Mouse (Mus musculus) embryo, embryonic 11.5 days (tissue): ENCODE data around the gene Sept14.
"Not testable (repeated sequence)": the region's sequence is repeated elsewhere in the genome, so short reads cannot be mapped to it uniquely, and the experiment has no call there.

Source experiments
- DNase-seq: peaks from one replicate; pipeline ENCODE4 v3.0.0-alpha.2; 2012; ENCODE audit warnings: low read depth, low spot score

Gene Sept14

DNA sequence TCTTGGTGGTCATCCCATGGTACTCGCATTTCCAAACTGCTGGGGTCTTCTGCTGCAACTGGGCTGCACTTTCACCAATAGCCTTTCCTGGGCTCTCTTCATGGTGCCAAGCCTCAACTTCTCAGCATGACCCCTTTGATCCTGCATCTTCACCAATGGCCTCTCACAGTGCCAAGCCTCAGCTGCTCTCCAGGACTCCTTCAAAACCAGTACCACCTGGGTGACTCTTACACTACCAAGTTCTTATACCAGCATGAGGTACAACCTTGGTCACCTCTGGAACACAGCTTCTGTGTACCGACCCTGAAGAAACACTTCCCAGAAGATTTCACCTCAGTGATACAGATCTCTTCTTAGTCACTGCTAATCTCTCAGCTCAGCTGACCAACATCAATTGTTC is at the start of gene Sept14:
Gene Sept14, minus strand, starts transcription at position 101 of the 400 bp plus-strand sequence.
- DNase-seq, result no peak

DNA sequence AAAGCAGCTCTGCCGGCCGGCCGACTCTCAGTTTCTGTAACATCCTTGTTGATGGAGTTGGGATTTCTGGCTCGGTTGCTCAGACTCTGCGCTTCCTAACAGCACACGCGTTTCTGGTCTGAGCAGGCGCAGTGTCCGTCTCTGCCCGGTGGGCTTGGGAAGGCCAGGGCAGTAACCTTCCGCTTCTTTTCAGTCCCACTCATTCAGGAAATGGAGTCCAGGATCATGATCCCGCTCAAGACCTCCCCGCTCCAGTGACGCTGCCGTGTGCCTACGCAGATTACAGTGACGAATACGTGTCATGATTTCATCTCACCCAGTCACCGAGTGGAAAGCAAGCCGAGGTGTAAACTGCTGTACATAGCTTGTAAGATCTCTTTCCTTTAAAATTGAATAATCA is 48.6 kb upstream of the Sept14 start:
- DNase-seq, result no peak

DNA sequence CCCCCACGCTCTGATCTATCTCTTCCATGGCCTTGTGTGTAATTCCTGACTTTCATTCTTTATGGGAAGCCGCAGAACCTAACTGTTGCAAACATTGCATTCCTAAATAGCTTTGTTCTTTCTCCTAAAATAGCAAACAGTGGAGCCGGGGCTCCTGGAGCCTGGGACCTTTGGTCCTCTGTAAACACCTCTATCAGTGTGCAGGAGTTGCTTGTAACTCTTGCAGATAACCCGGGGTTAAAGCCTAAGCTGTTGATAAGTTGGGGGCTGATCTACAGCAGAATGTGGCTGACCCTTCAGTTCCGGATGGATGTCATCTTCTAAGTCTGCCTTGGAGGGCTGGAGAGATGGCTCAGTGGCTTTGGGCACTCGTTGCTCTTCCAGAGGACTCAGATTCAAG is 35.7 kb upstream of the Sept14 start:
- DNase-seq, result no peak

DNA sequence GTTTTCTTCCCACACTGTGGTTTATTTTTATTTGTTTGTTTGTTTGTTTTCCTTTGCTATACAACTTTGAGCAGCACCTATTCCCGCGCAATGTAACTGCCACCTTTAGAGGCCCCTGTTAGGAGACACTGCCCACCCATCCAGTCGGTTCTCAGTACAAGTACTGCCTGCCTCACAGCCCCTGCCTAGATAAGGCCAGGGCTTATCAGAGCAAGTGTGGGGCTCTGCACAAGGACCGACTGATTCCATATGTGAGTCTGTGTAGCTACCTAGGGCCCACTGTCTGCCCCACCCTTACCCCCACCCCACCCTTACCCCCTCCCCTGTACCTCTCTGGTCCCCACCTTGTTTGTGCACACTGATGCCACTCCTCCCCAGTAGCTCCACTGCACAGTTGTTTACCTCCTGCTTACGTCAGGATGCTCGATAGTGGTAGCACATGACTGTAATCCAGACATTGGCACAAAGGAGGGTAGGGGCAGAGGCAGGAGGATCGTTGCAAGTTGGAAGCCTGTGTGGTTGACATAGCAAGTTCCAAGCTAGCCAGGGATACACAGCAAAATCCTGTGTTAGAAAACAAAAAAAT is 34.7 kb upstream of the Sept14 start:
- DNase-seq, result no peak

DNA sequence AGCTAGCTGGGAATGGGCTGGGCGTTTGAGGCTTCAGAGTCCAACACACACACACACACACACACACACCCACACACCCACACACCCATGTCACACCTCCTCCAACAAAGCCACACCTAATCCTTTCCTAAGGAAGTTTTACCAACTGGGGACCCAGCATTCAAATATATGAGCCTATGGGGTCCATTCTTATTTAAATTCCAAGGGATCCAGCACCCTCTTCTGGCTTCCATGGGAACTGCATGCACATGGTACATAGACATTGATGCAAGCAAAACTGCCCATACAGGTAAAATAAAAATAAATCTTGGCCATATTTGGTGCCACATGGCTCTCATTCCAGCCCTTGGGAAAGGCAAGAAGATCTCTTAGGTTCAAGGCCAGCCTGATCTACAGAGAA is 32.7 kb upstream of the Sept14 start:
- DNase-seq, result no peak

DNA sequence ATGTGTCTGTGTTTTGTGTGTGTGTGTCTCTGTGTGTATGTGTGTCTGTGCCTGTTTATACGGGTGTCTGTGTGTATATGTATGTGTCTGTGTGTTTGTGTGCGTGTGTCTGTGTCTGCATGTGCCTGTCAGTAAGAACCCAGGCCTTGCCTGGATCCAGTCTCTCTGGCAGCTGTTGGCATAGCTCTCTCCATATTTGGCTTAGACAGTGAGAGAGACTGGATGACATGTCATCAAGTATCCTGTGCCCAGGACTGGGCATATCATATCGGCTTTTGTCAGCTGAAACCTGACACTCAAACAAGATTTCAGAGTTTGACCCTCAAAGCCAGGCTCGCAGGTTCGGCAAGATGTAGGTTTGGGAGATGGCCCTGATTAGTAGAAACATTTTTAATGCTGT is 22.7 kb upstream of the Sept14 start:
- no peak for DNase-seq

DNA sequence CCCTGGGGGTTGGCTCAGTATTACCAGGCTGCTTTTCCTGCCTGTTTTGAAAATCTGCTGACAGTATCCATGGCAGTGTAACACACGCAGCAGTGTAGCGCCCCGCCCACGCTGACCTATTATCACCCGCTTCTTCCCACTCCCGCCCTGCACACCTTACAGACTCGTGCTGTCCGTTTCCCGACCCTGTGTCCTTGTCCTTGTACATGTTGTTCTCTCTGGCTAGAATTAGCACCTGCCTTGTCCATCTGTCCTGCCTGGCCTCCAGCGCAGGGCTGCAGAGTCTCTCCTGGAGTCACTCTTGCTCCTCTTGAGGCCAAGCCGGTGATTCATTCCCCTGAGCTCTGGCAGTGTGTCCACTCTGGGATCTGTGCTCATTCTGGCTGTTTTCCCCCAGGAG is 22.0 kb upstream of the Sept14 start:
- DNase-seq, result no peak

DNA sequence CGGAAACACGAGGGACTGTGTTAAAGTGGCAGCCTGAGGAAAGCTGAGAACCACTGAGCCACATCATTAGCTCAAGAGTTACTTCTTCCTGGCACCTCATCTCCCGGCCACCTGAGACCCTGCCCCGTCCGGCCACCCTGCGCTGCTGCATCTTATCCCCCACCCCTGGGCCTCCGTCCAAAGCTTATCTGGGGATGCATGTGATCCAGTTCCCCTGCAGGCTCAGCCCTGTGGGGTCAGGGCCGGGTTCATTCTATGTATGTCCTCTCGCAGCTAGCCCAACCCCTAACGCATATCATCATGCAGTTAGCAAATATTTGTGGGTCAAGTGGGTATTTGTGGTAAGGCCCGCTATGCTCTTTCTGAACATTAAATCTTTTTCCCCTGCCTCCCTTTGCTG is 21.0 kb upstream of the Sept14 start:
- no peak for DNase-seq

DNA sequence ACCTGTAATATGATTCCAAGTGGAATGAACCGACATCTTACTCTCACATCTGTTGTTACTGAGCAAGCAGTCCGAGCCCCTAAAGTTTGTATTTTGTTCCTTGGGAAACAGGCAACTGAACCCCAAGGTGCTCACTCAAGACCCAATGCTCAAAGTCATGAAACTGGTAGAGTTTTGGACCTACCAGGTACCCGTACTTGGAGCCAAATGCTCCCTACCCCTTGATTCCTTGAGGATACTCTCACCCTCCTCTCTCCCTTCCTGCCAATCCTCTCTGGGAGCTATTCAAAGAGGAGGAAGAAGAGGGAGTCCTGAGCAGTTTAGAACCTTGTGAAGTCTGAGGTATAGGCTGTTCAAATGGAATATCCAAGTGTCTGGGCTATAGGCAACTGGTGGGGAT is 18.5 kb upstream of the Sept14 start:
- no peak for DNase-seq

DNA sequence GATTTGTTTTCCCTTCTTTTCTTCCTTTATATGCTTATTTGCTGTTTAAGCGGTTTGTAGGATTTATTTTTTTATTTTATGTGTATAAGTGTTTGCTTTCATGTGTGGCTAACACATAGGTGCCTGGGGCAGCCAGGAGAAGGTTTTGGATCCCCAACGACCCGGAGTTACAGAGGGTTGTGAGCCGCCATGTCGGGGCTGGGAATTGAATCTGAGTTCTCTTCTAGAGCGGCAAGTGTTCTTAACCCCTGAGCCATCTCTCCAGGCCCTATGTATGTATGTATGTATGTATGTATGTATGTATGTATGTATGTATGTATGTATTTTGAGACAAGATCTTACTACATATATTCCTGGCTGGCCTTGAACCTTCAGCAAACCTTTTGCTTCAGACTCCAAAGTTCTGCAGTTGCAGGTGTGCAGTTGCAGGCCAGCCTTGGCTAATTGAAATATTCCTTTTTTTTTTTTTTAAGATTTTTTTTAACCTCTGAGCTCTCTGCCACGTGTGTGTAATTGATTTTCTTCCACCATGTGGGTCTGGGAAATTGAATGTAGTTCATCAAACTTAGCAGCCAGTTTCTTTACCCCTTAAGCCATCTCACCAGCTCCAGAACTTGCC is 17.6 kb upstream of the Sept14 start:
- no peak for DNase-seq

DNA sequence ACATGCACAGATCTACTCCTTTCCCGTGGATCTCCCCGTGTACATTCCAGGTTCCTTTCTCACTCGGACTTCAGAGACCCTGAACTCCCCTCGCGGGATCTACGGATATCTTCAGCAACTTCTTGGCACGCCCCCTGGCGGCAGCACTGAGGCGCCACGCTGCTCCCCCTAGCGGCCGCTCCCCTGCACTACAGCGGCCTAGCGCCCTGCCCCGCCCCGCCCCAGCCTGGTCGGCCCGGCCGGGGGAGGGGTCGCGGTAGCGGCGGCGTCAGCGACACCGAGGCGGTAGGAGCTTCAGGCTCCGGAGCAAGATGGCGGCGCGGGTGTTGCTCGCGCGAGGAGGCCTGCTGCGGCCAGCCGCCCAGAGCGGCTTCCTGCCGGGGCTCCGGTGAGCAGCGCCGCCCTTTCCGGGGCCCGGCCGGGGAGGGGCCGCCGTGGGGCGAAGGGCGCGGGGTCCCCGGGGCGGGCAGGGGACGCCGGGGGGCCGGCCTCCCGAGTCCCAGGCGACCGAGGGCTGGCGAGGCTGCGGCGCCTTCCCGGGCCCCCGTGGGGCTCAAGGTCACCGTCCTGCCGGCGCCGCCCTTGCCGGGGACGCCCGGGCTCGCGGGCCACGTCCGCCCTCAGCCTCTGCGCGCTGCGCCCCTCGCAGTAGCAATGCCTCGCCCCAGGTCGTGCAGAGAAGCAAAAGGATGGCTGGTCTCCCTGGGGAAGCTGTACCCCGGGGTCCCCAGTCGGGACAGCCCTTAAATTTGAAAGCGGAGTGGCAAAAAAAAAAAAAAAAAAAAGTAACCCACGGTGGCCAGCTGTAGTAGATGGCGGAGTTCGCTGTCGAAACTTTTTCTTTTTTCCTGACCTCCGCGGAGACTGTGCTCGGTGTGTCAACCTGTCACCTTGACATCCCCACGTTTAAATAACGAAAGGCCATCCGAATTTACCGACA is 16.8 kb upstream of the Sept14 start, which contains the start of gene Nipsnap2:
Gene Nipsnap2, plus strand, starts transcription at position 230 of the 940 bp plus-strand sequence.
- peak; percentile 85 for DNase-seq

DNA sequence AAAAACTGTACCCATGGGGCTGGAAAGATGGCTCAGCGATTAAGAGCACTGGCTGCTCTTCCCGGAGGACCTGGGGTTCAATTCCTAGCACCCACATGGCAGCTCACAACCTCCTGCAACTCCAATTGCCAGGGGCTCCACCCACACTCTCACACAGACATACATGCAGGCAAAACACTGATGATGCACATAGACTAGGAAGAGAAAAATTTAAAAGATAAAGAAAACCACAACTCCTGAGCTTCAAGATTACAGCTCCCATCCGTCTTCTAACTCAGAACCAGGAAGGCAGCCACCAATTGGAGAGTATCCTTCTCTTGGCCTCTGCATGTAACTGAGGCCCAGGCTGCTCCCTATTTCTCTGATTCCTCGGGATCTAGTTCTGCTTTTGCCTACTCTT is 16.0 kb upstream of the Sept14 start:
- DNase-seq, result no peak

DNA sequence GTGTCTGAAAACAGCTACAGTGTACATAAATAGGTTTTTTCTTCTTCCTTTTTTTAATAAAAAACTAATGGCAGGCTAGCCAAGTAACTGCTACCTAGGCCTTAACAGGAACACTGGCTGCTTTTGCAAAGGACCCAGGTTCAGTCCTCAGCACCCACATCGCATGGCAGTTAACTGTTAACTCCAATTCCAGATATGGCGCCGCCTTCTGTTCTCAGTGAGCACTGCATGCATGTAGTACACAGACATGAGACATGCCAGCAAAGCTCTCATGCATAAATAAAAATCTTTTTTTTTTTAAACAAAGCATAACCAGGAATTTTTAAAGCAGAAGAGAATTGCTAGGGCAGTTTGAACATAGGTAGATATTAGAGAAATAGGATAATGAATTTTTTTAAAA is 11.9 kb upstream of the Sept14 start:
- no peak for DNase-seq

DNA sequence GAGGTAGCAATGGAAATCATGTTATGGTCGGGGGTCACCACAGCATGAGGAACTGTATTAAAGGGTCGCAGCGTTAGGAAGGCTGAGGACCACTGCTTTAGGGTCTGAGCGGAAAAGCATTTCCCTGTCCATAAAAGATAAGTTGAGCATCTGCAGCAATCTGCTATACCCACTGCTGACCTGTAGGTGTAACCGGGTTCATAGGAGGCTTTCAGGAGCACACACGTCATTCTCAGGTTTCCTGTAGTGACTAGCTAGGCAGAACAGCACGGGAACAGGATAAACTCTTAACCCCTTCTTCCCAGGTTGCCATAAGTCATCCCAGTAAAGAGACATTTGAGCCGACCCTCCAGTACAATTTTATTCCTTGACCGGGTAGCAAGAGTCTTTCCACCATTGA is 8.7 kb upstream of the Sept14 start:
- DNase-seq, result no peak

DNA sequence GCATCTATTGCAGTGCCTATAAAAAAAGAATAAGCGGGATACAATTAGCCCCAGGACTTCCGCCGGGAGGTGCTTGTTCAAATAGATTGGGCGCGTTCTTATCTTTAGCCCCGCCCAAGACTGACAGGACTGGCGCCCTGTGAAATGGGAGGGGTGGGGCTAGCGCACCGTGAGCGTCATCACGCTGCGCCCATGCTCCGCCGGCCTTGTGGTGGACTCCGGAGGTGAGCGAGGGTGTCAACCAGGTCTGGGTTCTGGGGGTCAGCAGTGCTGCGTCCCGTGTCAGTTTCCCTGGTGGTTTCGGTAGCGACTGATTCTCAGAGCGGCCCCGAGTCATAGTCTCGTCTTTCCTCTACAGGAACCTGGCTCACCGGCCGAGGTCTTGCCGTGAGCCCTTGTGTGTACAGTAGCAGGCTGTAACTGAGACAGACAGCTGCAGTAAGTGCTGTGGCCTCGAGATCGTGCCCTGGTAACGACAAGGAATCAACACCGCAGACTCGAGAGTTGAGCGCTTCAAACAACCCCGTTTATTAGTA is 7.1 kb upstream of the Sept14 start, which contains the start of gene Mrps17:
Gene Mrps17, plus strand, starts transcription at position 172 of the 536 bp plus-strand sequence.
- peak; percentile 90 for DNase-seq

DNA sequence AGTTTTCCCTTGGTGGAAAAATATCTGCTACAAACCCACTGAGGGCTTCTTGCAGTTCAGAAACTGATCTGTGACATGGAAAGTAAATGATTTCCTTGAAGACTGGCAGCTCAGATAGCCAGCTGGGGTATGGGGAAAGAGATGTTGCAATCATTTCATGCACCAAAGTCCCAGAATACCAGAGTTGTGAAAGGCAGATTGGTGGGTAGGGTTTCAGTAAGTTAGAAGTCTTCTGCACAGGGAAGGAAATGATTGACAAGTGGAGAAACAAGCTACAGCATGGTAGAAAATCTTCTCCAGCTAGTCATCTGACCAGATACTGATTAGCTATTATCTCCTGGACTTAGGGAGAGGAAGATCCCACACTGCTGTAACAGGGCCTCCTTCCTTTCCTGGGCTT is 4.9 kb downstream of the Sept14 start:
- DNase-seq, result no peak

DNA sequence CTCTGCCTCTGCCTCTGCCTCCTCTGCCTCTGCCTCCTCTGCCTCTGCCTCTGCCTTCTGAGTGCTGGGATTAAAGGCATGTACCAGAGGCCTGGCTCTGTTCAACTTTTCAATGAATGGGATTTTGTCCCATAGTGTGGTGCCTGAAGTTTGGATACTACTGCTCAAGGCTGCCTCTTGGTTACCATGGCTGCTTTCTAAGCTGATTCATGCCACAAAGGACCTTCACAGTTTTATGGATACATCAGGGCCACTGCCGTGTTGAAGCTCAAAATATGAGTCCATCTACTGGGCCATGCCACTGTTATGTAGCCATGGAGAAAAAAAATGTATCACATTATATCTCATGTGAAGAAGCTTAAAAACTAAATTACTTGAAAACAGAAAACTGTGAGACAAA is 6.6 kb downstream of the Sept14 start:
- DNase-seq, result no peak

DNA sequence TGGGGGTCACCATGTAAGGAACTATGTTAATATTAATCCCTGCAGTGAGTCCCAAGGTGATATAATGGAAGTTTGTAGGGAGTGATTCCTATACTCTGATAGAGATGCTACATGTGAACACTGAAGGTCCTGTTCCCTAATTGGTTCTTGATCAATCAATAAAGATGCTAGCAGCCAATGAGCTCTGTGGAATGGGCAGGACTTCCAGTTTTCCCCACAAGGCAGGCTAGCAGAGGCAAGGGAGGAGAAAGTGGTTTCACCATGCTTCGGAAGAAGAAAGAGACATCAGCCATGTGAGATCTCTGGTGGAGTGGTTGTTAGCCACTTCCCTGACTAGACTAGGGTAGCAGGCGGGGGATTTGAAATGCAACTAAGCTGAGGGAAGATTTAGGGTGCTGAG is 7.8 kb downstream of the Sept14 start:
- no peak for DNase-seq

DNA sequence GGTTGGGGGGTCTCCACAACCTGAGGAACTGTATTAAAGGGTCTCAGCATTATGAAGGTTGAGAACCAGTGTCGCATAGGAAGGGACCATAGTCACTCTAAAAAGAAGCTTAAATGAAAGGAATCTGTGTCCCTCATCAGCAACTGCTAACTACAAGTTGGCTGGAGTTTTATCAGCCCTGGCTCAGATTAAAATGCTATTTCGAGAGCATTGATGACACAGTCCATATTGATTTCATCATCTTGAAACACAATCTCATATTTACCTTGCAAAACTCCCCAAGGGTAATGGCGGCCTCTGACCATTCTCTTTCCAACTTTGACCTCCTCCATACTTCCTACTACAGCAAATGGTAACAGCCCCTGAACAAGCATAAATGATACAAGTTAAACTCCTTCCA is 17.8 kb downstream of the Sept14 start:
- DNase-seq, result no peak

DNA sequence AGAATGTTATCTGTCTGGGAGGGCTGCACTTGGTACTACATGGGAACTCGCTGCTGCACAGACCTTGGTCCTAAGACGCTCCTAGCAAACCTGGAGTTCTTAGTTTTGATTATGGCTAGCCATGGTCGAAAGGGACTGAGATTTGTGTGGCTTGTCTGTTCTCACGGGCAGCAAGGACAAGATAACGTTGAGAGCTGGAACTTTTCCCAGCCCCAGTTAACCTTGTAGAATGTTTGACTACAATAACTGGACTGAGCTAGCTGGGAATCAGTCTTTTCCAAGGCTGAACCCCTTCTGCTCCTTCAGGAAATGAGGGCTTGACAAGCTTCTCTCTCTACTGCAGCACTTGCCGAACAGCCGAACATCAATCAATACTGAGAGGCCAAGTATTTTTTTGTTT is 20.7 kb downstream of the Sept14 start:
- no peak for DNase-seq

DNA sequence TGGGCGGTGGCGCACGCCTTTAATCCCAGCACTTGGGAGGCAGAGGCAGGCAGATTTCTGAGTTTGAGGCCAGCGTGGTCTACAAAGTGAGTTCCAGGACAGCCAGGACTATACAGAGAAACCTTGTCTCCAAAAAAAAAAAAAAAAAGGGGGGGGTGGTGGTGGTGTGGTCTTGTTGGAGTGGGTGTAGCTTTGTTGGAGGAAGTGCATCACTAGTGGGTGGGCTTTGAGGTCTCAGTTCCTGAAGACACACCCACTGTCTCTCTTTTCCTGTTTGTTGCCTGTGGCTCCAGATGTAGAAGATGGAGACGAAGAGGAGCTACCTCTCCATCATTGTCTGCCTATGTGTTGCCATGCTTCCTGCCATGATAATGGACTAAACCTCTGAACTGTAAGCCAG is 23.2 kb downstream of the Sept14 start:
- DNase-seq, result not testable (repeated sequence)

DNA sequence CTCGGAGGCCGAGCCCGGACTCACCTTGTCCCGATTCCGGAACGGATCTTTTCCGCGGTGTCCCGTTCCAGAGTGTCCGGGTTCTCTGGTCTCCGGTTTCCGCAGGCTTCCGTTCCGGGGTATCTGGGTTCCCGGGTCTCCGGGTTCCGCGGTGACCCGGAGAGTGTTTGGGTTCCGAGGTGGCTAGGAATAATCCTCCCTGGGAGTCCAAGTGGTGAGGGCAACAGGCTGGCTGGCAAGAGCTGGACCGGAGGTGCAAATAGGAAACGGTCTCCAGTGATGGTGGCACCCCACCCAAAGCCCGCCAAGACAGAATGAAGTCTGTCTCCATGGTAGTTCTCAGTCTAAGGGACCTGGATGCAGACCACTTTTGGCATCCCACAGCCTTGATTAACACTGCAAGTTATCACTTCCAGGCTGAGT is 38.3 kb downstream of the Sept14 start, which contains the start of gene Zfp11:
Gene Zfp11, minus strand, starts transcription at position 64 of the 423 bp plus-strand sequence.
- DNase-seq, result peak; percentile 69
